Mouse (Mus musculus) right cerebral cortex, postnatal 25 days (tissue): Measurements from ENCODE around the gene Dip2a.

Experiments
- DNase-seq: peaks from one replicate; pipeline ENCODE4 v3.0.0; 2022

The Dip2a gene

DNA sequence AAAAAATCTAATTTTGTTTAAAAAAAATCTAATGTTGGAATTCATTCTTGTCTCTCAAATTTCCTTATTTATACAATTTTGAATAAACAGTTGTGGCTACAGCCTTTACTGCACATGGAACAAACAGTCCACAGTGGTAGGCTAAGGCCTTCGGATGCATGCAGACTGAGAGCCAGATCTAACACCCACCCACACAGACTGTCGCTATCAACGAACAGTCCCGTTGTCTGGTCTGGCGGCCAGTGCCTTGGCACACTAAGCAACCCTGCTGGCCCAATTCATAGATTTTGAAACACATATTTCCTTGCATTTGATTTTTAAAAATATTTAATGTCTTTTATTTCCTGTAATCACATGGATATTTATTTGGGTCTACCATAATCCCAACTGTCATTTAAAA lies 45.0 kb downstream of the Dip2a start:
- DNase-seq = no peak

DNA sequence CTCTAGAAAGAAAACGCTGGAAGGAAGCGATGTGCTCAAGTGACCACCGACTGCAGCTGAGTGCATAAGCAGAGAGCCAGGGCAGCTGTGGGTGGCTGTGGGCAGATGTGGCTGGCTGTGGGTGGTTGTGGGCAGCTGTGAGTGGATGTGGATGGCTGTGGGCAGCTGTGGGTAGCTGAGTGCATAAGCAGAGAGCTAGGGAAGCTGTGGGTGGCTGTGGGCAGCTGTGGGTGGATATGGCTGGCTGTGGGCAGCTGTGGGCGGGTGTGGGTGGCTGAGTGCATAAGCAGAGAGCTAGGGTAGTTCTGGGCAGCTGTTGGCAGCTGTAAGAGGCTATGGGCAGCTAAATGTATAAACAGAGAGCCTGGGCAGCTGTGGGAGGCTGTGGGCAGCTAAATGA lies 51.9 kb downstream of the Dip2a start:
- DNase-seq = no peak

DNA sequence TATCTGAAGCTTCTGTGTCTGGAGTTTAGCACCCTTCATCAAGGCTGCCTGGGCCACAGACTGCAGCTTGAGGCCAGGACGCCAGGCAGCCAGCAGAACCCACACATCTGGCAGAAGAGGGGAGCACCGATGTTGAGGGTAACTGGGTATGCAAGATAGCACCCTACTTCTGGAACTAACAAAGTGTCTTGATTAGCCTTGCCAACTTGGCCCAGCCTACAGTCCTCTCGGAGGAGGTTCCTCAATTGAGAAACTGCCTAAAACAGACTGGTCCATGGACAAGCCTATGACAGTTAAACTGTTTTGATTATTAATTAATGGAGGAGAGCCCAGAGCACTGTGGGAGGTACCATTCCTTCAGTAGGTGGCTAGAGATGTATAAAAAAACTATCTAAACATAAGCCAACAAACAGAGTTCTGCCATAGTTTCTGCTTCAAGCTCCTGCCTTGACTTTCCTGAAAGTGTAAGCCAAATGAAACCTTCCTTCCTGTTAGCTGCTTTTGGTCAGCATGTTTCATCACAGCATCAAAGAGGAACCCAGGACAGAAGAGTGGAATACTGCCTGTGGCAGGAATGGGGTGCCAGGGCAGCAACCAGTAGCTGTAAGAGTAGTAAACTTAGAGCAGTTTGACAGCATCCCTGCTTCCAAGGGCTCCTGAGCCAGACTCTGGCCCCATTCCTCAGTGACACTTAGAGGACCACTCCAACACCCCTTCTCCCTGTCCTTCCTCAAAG lies 55.0 kb downstream of the Dip2a start:
- DNase-seq = no peak

DNA sequence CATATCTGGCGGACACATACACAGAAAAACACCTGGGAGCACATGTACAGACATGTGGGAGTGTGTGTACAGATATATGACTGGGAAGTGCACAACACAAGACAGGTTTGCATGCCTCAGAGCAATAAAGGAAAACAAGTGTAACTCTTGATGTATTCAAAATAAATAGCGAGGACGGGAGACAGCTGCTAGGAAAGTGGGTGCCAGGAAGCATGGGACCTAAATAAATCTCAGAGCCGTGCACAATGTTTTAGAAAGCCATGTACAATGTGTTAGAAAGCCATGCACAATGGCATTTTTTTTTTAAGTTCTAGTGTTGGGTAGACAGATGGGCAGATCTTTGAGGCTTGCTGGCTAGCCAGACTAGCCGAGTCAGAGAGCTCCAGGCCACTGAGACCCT lies 56.0 kb downstream of the Dip2a start:
- DNase-seq = no peak

DNA sequence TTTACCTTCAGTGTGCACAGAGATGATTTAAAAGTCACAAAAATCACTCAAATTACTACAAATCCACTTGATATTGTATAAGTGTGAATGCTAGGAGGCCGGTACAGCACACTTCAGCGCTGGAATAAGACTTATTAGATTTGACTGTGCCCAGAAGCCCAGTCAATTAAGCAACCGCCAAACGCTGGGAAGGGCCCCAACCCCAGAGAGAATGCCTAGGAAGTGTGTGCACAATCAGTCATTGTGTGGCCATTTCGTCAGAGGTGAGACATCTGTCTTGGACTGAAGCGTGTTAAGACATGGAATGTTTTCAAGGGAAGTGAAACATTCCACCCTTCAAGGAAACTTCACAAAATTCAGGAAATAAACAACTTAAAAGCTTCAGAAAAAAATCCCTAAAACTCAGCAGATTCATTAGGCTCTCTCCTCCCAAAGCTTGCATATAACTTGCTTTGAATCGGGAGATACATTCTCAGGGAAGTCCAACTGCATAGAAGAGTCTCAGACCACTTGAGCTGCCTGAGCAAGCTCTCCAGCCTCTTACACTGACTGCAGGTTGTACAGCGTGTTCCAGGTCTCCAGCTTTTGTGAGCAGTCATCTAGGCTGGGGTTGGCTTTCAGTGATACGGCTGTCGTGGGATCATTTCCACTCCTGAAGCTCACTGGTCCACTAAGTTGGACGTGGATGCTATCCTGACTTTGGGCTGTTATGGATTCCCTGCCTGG lies 56.7 kb downstream of the Dip2a start:
- DNase-seq = no peak

DNA sequence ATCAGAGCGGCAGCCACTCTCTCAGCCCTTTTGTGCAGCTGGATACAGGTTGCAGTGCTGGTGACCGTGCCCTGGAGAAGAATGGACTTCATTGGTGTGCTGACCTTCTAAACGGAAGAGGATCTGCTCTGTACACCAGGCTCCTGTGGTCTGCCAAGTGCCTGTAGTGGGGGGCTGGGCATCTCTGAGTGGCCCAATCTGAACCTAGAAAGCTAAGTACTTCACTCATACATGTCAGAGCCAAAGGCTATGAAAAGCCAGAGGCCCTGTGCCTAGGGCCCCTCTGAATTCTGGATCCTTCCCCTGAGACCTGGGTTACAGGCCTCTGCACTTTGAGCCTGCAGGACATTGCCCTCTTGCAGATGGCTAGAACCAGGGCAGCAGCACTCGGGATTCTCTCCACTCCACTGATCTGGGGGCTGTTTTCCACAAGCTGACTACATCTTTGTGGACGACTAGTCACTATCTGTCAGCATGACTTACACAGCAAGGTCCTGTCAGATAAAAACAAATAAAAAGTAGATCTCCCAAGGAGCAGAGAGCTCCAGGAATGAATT lies 66.5 kb downstream of the Dip2a start:
- no peak for DNase-seq

DNA sequence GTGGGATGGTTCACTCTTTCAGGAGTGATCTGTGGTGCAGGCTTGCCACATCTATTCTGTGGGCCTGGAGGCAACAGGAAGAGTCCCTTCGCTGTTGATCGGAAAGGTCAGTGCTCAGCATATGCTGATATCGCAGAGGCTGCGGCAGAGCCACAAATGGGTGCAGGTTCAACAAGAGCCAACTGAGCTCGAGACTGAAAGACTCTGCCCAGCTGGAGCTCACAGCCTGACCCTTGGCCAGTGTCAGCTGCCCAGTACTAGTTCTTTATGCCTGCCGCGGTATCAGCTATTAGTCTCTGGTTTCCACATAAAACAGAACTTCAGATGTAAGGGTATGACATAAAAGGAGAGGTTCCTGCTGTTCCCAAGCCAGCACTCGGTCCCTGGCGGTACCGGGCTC lies 69.8 kb downstream of the Dip2a start:
- DNase-seq = no peak

DNA sequence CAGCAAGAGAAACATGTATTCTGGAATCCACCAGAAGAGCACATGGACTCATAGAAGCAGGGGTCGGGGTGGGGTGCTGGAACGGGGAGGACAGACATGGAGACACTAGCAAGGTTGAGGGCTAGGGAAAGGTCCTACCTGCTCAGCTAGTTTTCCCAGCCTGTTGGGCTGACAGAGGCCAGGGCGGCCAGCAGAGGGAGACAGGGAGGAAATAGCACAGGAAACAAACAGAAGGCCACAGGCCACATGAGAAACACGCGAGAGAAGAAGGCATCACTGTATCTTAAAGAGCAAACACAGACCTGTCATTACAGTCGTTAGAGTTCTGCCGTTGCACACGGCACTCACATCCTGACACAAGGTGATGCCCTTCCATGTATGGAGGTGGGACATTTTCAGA lies 73.9 kb downstream of the Dip2a start:
- DNase-seq = no peak

DNA sequence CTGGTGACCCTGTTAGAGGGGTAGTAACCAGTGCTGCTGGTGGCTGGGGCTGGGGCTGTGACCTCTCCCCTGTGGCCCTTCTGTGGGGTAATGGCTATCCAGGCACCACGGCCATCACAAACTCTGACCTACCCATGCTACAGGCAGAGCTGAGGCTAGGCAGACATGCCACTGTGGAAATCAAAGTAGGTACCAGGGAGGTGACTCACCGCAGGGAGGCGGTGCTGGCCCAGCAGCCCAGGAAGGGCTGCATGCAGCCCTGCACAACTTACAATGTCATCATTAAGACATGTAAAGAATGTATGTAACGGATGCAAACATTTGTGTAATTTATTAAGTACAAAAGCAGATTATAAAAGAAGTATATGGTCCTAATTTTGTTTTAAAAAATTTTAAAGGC lies 82.7 kb downstream of the Dip2a start:
- DNase-seq = no peak

DNA sequence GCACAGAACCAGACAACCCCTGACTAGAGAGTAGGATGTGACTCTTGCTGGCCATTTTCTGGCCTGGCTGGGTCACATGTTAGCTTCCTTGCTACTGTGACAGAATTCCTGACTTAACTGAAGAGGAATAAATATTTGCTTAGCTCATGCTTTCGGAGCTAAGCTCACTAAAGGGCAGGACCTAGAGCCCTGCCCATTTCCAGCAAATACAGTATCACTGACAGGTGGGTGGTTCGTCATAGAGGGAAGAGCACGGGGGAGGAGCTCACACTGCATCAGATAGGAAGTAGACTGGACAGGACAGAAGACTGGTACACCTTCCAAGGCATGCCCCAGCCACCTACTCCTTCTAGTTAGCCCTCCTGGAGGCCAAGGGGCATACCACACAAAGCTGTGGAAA lies 83.6 kb downstream of the Dip2a start:
- no peak for DNase-seq

DNA sequence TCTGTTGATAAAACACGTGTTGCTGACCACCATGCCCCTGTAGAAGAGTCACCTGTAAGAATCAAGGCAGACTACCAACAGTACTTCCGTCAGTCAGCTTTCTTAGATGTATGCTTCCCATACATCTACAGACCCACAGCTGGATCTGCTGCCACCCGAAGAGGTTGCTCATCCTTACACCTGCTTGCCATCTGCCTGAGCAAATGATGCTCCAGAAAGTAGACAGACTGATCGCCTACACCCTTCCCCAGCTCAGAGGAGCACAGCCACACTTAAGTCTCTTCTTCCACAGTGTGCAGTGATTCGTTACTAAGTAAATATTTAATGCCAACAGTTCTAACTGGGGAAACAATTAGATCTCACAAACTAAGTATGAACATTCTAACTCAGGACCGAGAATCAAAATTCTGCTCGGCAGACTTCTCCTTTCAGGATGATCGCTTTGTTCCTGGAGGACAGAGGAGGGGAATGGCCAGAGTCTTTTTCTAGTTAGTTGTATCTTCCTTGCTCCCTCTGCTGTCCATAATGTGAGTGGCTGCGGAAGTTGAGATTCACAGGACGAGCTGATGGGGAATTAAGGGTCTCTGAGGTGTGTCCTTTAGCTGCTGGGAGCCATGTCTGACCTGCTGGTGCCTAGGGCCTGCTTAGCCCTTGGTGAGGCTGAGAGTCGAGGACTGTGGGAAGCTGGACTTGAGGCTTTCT lies 84.6 kb downstream of the Dip2a start:
- no peak for DNase-seq

DNA sequence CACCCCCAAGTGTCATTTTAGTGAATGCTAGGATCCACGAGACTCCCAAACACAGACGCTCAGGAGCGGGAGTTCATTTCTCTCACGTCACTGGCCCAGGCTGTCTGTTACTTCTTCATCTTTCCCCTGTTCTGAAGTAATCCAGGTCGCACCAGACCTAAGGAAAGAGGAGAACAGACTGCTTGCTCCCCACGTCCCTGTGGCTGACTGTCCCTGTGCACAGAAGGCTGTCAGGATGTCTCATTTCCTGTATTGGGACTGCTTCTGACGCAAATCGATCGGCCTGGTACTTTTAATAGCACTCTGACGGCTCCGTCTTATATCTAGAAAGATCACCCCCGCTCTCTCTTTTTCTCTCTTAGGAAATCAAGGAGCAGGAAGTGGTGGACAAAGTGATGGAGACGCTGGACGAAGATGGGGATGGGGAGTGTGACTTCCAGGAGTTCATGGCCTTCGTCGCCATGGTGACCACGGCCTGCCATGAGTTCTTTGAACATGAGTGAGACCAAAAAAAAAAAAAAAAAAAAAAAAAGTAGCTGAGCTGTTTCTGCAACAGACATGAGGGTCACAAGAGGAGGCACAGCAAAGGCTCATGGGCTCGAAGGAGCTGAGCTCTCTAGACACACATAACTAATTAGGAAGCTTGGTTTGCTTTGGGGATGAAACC lies 85.4 kb downstream of the Dip2a start:
- DNase-seq = no peak

DNA sequence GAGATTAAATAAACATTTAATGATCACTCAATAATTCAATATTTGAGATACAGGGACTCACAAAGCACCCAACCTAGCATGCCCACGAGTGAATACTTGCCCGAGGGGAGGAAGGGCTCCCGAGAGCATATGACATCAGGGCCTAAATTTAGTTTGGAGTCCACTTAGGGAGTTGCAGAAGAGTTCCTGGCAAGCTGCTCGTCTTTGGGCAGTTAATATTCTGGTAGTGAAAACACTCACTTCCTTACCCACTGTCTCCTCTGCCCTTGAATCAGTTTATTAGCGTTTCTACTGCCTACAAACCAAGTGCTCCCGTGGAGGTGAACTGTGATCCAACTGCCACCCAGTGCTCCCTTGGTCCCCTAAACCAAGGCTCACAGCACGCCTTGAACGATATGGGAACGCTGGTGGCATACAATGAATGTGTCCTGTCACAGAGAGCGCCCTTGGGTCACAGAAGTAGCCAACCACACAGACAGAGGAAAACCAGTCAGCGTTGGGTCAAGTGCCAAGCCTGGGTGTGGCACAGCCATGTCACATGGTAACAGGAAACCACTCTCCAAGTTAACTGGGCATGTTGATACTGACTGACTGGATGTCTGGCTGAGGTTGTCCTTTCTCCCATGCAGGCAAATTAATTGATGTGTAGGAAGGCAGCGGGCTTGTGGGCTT lies 87.2 kb downstream of the Dip2a start:
- DNase-seq = no peak

DNA sequence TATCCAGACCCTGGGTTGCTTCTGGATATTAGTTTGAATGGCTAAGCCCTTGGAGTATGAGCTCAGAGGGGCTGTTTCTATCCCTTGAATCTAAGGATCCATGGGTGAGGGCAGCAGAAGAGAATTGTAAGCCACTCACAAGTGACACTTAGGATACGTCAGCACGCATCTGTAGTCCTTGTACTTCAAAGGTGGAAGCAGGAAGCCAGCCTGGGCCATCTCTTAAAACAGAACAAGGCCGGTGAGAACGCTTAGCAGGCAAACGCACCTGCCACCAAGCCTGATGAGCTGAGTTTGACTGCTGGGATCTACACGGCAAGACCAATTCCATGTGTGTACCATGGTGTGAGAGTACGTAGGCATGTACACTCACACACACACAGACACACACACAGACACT lies 87.9 kb downstream of the Dip2a start:
- no peak for DNase-seq

DNA sequence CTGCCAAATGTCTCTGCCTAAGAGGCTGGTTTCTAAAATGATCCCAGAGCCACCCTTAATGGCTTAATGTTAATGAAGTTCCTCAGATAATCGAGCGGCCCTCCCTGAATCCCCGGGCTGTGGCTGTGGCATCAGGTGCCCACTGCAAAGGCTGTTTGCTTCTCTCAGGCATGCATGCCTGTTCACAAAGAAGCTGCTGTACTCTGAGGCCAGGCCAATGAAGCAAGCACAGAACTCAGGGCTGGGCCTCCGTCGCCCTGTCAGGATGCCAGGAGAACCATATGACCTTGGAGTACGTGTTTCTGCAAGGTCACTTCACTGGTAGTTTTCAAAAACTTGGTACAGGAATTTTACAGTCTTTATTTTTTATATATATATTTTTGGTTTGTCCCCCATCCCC lies 89.5 kb downstream of the Dip2a start:
- DNase-seq = no peak

DNA sequence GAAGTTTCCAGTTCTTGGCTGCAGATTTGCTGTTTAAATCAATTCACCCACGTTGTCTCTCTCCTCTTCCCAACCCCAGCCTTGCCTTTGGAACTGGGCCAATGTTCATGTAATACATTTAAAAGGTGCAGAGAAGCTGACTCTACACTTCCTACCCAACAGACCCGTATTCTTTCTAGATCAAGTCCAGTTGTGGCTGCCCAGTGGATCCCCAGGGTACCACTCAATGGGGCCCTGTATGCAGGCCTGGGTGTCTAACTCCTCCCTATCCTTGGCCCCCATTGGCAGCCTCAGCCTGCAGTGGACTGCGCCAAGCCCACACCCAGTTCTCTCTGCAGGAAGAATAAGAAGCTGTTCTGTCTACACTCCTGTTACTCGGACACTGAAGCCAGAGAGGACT lies 91.6 kb downstream of the Dip2a start, which contains the start of gene S100b:
S100b (plus strand) TSS at position 318 of the 400 bp plus-strand sequence.
- no peak for DNase-seq

DNA sequence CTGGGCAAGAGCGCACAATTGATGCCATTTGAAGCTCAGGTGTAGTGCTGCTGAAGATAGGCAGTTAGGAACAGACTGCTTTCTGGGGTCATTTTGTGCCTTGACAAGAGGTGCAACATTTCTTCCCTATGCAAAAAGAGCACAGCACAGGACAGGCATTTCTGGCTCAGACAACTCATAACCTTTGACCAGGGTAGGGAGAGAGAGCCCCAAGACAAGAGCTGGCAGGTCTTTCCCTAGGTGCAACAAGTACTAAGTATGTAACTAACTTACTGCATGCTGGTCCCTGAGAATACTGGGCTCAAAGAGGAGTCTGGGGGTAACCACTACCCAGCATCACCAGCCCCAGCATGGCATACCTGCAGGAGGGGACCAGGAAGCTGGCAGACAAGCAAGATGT lies 92.0 kb downstream of the Dip2a start:
- DNase-seq = no peak

DNA sequence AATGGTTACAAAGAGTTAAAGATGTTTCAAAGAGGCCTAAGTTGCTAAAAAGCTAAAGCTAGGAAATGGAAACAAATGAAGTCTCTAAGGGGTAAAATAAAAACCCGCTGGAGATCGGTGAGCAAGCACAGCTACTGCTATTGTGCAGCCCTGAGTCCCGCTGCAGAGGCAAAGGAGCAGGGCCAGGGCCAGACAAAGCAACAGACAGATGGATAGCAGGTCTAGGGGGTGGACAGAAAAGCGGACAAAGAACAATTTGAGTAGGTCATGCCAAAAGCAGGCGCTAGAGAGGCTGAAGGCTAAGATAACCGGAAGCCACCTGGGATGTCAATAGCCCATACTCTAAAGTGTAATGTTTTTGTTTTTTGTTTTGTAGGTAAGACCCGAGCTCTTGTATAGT lies 94.2 kb downstream of the Dip2a start:
- DNase-seq = no peak

DNA sequence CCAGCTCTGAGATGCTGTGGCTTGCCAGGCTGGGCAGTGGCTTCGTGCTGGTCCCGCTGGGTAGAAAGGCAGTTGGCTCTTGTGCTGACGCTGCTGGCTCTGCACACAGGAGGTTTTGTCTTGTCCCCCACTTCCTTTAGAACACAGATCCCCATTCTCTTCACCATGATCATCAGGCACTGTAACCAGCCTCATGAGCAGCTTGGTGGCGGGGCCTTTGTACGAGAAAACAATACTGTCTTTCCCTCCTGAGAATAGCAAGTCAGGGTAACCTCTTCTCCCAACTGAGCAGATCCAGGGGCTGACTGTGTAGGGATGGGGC lies 96.5 kb downstream of the Dip2a start:
- DNase-seq = no peak

DNA sequence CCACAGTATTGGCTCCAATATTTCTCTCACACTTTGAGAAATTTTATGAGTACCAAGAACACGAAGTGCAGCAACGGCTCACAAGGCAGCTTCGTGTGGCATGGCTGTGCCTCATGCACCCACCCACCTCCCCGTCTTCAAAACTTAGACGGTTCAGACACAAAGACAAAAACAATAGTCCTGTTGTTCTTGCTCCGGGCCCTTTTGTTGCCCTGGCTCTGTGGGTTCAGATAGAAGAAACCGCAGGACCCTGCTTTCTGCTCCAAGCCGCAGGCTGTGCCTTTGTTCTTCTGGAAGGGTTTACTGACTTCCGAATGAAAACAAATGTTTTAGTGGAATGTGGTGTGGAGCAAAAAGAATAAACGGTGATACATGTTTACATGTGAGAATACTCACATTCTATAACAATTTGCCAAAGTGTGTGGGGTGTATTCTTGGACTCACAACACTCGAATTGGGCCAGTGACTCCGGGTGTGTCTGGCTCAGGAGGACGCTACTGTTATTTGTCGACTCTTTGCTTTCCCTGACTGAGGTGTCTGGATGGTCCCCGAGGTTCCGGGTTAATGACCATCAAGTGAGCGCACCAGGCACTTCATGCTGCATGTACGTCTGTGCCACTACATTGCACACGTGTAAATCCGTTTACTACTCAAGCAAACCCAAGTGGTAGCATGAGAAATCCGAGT lies 97.0 kb downstream of the Dip2a start:
- DNase-seq = no peak

DNA sequence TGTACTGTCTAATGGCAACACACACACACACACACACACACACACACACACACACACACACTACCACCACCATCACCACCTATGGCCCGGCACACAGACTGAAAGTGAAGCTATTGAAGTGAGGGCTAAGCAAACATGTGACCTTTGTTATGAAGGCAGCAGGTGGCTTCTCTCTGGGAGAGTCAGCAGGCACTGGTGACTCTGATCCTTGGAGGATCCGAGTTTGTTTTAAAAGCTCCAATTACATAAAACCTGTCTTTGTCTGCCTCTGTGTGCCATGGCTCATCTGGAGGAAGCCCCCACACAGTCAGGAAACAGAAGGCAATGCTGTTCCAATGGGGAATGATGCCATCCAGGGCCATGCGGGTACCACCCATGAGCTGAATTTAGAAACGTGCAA lies 98.5 kb downstream of the Dip2a start:
- DNase-seq = no peak

DNA sequence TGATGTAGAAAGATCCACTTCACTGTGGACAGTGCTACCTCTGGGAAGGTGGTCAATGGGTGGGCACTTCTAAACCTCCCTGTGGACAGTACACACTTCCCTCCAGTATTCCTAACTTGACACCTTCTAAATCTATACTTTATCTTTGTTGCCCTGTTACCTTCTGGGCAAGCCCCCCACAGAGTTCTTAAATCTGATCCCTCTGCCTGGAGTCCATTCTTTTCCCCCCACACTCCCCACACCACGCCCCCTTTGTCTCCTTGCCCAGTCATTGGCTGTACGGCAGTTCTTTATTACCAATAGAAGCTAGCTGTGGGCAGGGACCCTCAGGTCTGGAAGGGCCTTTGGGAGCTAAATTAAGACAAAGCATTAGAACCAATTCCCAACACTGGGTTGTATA lies 100.0 kb downstream of the Dip2a start:
- DNase-seq = no peak
